Mouse (Mus musculus): ENCODE results near the gene Pim3.

DNA sequence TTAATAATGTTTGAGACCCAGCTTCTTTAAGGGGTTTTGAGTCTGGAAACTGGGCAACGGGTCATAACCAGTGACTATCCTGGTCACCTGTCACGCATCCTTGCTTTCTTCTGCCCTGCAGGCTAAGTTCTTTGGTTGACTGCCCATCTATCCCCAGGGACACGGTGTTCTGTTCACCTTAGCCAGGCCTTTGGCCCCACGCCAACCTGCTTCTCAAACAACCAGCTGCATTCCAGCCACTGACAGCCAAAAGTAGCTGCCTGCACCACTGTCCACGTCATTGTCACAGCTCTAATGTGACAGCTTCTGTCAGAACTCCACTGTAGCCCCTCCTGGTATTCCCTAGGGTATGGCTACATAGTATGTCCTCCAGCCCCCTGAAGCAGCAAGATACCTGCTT, 30.5 kb upstream of the Pim3 start:
- TF ChIP-seq CTCF (conservative IDR thresholded peaks at IDR 0.05; ENCODE audit: insufficient read depth, insufficient read length, low read depth, low read length) (0 out of 2 replicates have a peak, but pooled peaks have one; percentile 5), POLR2A (IDR thresholded peaks at IDR 0.05; ENCODE audit: low read depth, low read length) (no peak)
